Mouse (Mus musculus) heart, embryonic 11.5 days (tissue): ENCODE measurements around the gene Dvl2. TPM values are rescaled to one million over a fixed set of nuclear protein-coding genes. Genes with fewer than 3 reads are reported as not detected.
A peak's percentile ranks its signal among the peaks of the same experiment; 100 is the strongest.

Source experiments
- ATAC-seq: fragments of 200-750 bp; cut with Nextera tagmentation; replicated peaks from 2 replicates; pipeline ENCODE4 v1.8.0; 2017; ENCODE audit warnings: moderate library complexity; ENCODE audit not compliant: insufficient number of reproducible peaks, low FRiP score, low TSS enrichment
- H3K27ac ChIP-seq: fragments of 300-500 bp; sonication (generic); 2 replicates; pipeline ENCODE4 v1.5.1; 2014; ENCODE audit warnings: mild to moderate bottlenecking, low read depth, low read length
- H3K27me3 ChIP-seq: fragments of 300-500 bp; sonication (generic); 2 replicates; pipeline ENCODE4 v1.6.1; 2014; ENCODE audit warnings: mild to moderate bottlenecking, low read length, mixed read lengths; ENCODE audit not compliant: control insufficient read depth, insufficient read depth
- H3K36me3 ChIP-seq: fragments of 300-500 bp; sonication (generic); 2 replicates; pipeline ENCODE4 v1.6.1; 2014; ENCODE audit warnings: mild to moderate bottlenecking, low read length, moderate library complexity, mixed read lengths; ENCODE audit not compliant: control insufficient read depth, insufficient read depth
- H3K4me1 ChIP-seq: fragments of 300-500 bp; sonication (generic); 2 replicates; pipeline ENCODE4 v1.6.1; 2014; ENCODE audit warnings: low read length; ENCODE audit not compliant: control insufficient read depth, insufficient read depth
- H3K4me2 ChIP-seq: fragments of 300-500 bp; sonication (generic); 2 replicates; pipeline ENCODE4 v1.6.1; 2014; ENCODE audit warnings: mild to moderate bottlenecking, moderate library complexity
- H3K4me3 ChIP-seq: fragments of 300-500 bp; sonication (generic); 2 replicates; pipeline ENCODE4 v1.5.1; 2014; ENCODE audit warnings: low read depth, low read length
- H3K9ac ChIP-seq: fragments of 300-500 bp; sonication (generic); 2 replicates; pipeline ENCODE4 v1.6.1; 2014; ENCODE audit warnings: mild to moderate bottlenecking, low read depth, low read length, moderate library complexity
- H3K9me3 ChIP-seq: fragments of 300-500 bp; sonication (generic); replicated peaks from 2 replicates; pipeline ENCODE4 v1.6.1; 2016; ENCODE audit warnings: low read length; ENCODE audit not compliant: control insufficient read depth
- WGBS: fragments of 180-500 bp; shearing (Covaris S2); extraction: QIAGEN DNeasy Blood & Tissue Kit; methylation state at CpG from one replicate; pipeline ENCODE4 v1.1.7; 2014; ENCODE audit not compliant: insufficient replicate concordance; 5-methylcytosine and 5-hydroxymethylcytosine counted together
- polyA plus RNA-seq: library from polyadenylated mRNA; unstranded; fragments of >200 nt; fragmentation: Nextera tagmentation; extraction: Ambion mirVana; gene quantifications from 2 replicates; pipeline ENCODE4 v1.2.1, GENCODE M21; 2014

Gene Dvl2
- polyA plus RNA-seq, 1 experiment from 2014 or later = 18.9 TPM

DNA sequence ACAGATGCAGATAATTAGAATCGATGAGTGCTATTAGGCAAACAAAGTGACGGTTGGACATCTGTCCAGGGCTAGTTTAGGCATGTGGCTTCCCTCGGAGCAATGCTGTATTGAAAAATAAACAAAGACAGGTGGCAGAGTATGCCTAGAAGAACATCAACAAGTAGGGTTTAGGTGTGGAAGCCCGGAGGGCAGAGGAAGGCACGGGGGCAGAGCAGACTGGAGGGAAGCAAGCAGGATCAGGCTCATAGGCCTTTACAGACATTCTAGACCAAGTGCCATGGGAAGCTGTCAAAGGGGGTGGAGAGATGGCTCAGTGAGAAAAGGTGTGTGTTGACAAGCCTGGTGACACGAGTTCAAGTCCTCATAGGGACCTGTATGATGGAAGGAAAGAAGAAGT, 49.0 kb downstream of the Dvl2 start:
- Histone ChIP-seq H3K27me3 (no peaks in the 10 kb centered on the region; the same call in 1 of the 2 replicates), H3K4me3 (no peak overlapping the region), H3K4me1 (no peaks in the 10 kb centered on the region), H3K36me3 (0 out of 2 replicates have a peak, but pooled peaks cover 2% of the 10 kb centered on the region), H3K9ac (no peak overlapping the region), H3K9me3 (no peaks in the 10 kb centered on the region), H3K4me2 (no peak overlapping the region), H3K27ac (no peak overlapping the region)
- no peak for ATAC-seq
- WGBS = 73% methylated on average over 6 of the region's 6 CpGs

- H3K4me3 ChIP-seq = no peak overlapping the region
- no peaks in the 10 kb centered on the region for H3K36me3 ChIP-seq
- H3K9ac ChIP-seq = no peak overlapping the region
- H3K27ac ChIP-seq = no peak overlapping the region
- WGBS = 52% methylated on average over 10 of the region's 10 CpGs
- no peaks in the 10 kb centered on the region for H3K9me3 ChIP-seq
- no peaks in the 10 kb centered on the region; the same call in 1 of the 2 replicates for H3K27me3 ChIP-seq
- no peak for ATAC-seq
- no peaks in the 10 kb centered on the region for H3K4me1 ChIP-seq
- no peak overlapping the region for H3K4me2 ChIP-seq
These were observed 49.4 kb downstream of the Dvl2 start for GRCm38 (mm10) chr11:70049816-70050215.

DNA sequence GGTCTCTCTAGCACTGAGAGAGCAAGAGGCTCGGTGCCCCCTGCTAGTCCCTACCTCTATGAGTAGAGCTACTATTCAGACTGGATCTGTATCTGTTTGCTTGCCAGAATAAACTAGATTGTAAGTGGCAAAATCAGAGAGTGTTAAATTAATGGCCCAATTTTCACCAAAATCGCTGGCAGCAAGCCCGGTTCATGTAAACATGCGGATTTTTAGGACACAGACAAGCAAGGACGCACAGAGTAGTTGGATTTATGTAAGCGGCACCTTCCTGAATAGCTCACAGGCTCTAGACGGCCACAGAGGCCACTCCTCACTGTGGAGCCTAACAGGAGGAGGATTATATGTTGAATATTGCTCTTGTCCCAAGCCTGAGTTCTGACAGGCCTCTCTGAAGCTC, 52.8 kb downstream of the Dvl2 start:
- H3K27me3 ChIP-seq = no peaks in the 10 kb centered on the region; the same call in 1 of the 2 replicates
- H3K36me3 ChIP-seq = no peaks in the 10 kb centered on the region
- ATAC-seq = no peak
- H3K4me3 ChIP-seq = no peak overlapping the region
- no peak overlapping the region for H3K4me2 ChIP-seq
- 69% methylated on average over 7 of the region's 7 CpGs for WGBS
- H3K27ac ChIP-seq = no peak overlapping the region
- no peak overlapping the region for H3K9ac ChIP-seq
- no peaks in the 10 kb centered on the region for H3K9me3 ChIP-seq
- H3K4me1 ChIP-seq = 0 out of 2 replicates have a peak, but pooled peaks cover 4% of the 10 kb centered on the region

DNA sequence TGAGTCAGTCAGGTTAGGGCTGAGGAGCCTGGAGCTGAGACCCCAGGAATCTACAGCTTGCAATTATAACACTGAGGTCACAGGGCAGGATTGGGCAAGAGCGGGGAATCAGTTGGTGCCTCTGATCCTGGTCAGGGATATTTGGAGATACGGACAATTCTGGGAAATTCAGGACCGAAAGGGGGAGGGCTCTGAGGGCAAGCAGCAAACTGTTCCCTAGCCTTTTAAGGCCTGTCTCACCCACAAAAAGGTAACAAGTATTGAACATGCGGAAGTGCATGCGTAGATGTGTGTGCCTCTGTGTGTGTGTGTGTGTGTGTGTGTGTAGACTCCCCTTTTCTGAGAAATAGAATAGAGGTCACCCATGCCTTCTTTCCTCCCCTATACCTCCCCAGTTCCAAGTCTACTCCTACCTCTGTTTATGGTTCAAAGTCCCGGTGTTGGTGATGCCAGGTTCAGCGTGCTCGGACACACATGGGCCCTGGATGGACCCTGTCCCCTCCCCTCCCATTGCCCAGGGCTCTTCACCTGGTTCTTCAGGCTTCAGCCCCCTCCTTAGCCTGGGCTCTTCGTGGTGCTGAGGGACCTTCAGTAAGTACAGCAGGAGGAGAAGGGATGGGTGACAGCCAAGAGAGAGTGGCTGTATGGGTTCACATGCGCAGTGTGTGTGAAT, 53.6 kb downstream of the Dvl2 start, which contains the start of gene Asgr1:
Gene Asgr1, plus strand, starts transcription at position 188 of the 673 bp plus-strand sequence.
- 79% methylated on average over 10 of the region's 10 CpGs for WGBS
- H3K4me3 ChIP-seq = no peak within 1 kb of the TSS
- H3K27ac ChIP-seq = no peak within 1 kb of the TSS
- no peak within 1 kb of the TSS for H3K9ac ChIP-seq
- no peaks in the 10 kb centered on the region for H3K9me3 ChIP-seq
- H3K4me2 ChIP-seq = no peak within 1 kb of the TSS
- no peaks in the 10 kb centered on the region for H3K36me3 ChIP-seq
- no peaks in the 10 kb centered on the region; the same call in 1 of the 2 replicates for H3K27me3 ChIP-seq
- ATAC-seq = no peak
- H3K4me1 ChIP-seq = 0 out of 2 replicates have a peak, but pooled peaks cover 4% of the 10 kb centered on the region

DNA sequence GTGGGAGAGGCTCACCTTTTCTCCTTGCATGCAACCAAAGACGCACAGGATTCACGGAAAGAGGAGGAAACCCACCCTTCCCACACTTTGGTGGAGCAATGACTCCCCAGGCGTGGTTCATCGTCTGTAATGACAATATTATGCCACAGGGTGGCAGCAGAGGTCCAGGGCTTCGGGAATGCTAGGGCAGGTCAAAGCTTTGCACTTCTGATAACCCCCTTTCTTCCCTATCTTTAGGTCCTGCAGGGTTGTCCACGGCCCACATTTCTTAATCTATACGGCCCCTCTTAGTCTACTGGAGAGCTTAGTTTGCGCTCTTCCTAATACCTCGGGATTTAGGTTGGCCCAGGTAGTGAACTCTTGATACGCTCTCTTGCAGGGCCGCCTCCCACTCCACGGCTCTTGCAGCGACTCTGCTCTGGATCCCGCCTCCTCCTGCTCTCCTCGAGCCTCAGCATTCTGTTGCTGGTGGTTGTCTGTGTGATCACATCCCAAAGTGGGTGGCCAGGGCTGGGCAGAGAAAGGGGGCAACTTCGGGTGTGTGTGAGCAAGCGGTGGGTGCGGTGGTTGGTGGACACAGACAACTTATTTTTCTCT, 55.3 kb downstream of the Dvl2 start:
- 0 out of 2 replicates have a peak, but pooled peaks cover 4% of the 10 kb centered on the region for H3K4me1 ChIP-seq
- H3K4me3 ChIP-seq = no peak overlapping the region
- H3K27ac ChIP-seq = no peak overlapping the region
- peak overlapping the region; percentile 44 for H3K4me2 ChIP-seq
- 0 out of 2 replicates have a peak overlapping the region, but pooled peaks have one; percentile 7 for H3K9ac ChIP-seq
- 29% methylated on average over 17 of the region's 18 CpGs for WGBS
- ATAC-seq = no peak
- no peaks in the 10 kb centered on the region for H3K36me3 ChIP-seq
- no peaks in the 10 kb centered on the region for H3K9me3 ChIP-seq
- no peaks in the 10 kb centered on the region for H3K27me3 ChIP-seq

DNA sequence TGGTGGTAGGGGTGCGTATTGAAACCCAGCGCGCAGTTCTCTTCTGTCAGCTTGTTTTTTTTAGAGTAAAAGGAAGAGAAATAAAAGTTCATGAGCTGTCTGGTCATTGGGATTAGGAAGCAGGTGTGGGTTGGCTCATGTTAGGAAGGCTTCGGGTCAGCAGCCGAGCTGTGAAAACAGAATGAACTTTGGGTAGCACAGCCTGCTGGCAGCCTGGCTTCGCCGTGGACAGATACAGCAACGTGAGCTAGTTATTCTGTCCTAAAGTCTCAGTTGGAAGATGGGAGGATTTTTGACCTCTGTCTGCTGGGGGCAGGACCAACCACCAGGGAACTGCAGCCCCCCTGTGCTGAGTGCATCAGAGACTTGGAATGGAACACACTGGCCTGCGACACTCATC, 57.4 kb downstream of the Dvl2 start:
- H3K9me3 ChIP-seq = no peaks in the 10 kb centered on the region

DNA sequence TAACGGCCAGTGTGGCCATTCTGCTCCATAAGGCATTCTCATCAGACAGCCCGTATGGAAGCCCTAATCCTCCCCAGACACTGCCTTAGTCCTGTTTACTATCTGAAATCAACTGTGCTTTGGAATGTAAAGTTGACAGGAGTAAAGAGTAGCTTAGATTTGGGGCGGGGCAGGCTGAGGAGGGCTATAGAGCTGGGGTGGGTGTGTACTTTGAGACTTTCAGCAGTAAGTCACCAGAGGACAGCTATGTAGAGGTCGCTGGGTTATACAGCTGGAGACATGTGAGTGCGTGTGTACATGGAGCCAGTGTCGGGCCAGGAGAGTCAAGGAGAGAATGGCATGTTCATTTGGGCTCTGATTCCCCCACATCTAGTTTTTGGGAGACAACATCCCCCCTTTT, 59.5 kb downstream of the Dvl2 start:
- no peak for ATAC-seq
- 38% methylated on average over 6 of the region's 6 CpGs for WGBS

More for the DNA sequence above, 57.4 kb downstream of the Dvl2 start:
- Histone ChIP-seq H3K4me2 (no peak overlapping the region), H3K4me3 (no peak overlapping the region), H3K27ac (no peak overlapping the region), H3K27me3 (no peaks in the 10 kb centered on the region), H3K9ac (no peak overlapping the region), H3K4me1 (0 out of 2 replicates have a peak, but pooled peaks cover 4% of the 10 kb centered on the region), H3K36me3 (no peaks in the 10 kb centered on the region)
- 86% methylated on average over 9 of the region's 9 CpGs for WGBS
- no peak for ATAC-seq

More for the DNA sequence above, 59.5 kb downstream of the Dvl2 start:
- Histone ChIP-seq H3K9me3 (no peaks in the 10 kb centered on the region), H3K4me3 (no peak overlapping the region), H3K27me3 (no peaks in the 10 kb centered on the region), H3K4me2 (no peak overlapping the region), H3K4me1 (0 out of 2 replicates have a peak, but pooled peaks cover 4% of the 10 kb centered on the region), H3K9ac (no peak overlapping the region), H3K36me3 (no peaks in the 10 kb centered on the region), H3K27ac (no peak overlapping the region)
